Mouse (Mus musculus): Measurements from ENCODE around the gene Prdm10. TPM values are rescaled to one million over a fixed set of nuclear protein-coding genes. Genes with fewer than 3 reads are reported as not detected.
A peak's percentile ranks its signal among the peaks of the same experiment; 100 is the strongest.

Prdm10 gene
- total and polyA plus RNA-seq, 3 experiments, result 8.4 to 11.3 (median 8.6) TPM

- DNase-seq, result peak; percentile 76
These were observed 17.9 kb upstream of the Prdm10 start for GRCm38 (mm10) chr9:31262226-31263105.

GRCm38 (mm10) chr9:31266013-31266659, 14.2 kb upstream of the Prdm10 start:
- DNase-seq, result peak; percentile 25

GRCm38 (mm10) chr9:31271221-31272015, 8.9 kb upstream of the Prdm10 start:
- DNase-seq, result no peak

- DNase-seq, result no peak
These were observed 8.2 kb upstream of the Prdm10 start for GRCm38 (mm10) chr9:31272160-31272559.

- peak; percentile 67 for DNase-seq
These were observed 1.7 kb upstream of the Prdm10 start for GRCm38 (mm10) chr9:31278651-31279050.

- DNase-seq, result peak; percentile 52
These were observed 1.0 kb upstream of the Prdm10 start for GRCm38 (mm10) chr9:31279306-31279705.

GRCm38 (mm10) chr9:31279885-31280365, 413 bp upstream of the Prdm10 start:
- no peak for DNase-seq

GRCm38 (mm10) chr9:31281011-31281662, 799 bp downstream of the Prdm10 start:
- peak; percentile 92 for DNase-seq

GRCm38 (mm10) chr9:31281663-31282015, 1.3 kb downstream of the Prdm10 start:
- DNase-seq, result peak; percentile 30

GRCm38 (mm10) chr9:31282536-31282935, 2.2 kb downstream of the Prdm10 start:
- DNase-seq, result no peak

GRCm38 (mm10) chr9:31283044-31283443, 2.7 kb downstream of the Prdm10 start:
- DNase-seq, result no peak

GRCm38 (mm10) chr9:31283911-31284310, 3.6 kb downstream of the Prdm10 start:
- DNase-seq, result no peak

- peak; percentile 68 for DNase-seq
These were observed 10.0 kb downstream of the Prdm10 start for GRCm38 (mm10) chr9:31290201-31290862.

- no peak for DNase-seq
These were observed 11.6 kb downstream of the Prdm10 start for GRCm38 (mm10) chr9:31291978-31292377.

GRCm38 (mm10) chr9:31293208-31293607, 12.9 kb downstream of the Prdm10 start:
- DNase-seq, result no peak

- DNase-seq, result no peak
These were observed 15.0 kb downstream of the Prdm10 start for GRCm38 (mm10) chr9:31295311-31295710.

- DNase-seq, result no peak
These were observed 16.0 kb downstream of the Prdm10 start for GRCm38 (mm10) chr9:31296293-31296692.

- peak; percentile 33 for DNase-seq
These were observed 18.4 kb downstream of the Prdm10 start for GRCm38 (mm10) chr9:31298751-31299150.

- no peak for DNase-seq
These were observed 20.2 kb downstream of the Prdm10 start for GRCm38 (mm10) chr9:31300525-31300924.

- no peak for DNase-seq
These were observed 20.8 kb downstream of the Prdm10 start for GRCm38 (mm10) chr9:31301107-31301506.
